ENCODE assay signal across 1 mouse cellular context in the genomic region with DNA sequence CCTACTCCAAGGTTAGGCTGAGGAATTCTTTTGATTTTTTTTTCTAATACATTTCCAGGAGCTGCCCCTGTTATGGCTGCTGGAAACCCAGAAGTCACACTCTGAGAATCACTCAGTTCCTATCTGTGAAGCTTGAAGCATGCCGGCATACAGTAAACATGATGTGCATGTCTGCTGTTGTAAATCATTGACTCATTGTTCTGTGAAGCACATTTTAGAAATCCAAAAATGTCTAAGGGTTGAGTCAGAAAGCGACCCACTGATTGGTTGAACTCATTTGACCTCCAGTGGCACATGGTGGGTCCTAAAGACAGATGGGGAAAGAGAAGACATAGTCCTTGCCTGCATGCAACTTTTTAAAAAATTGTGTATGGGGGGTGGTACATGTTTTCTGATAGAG.
TF ChIP-seq lines count a peak whose summit lies in the region.

No protein-coding gene starts in this region.

TF ChIP-seq in CH12.LX, 34 proteins besides CTCF, POLR2A, EP300 and RAD21 (continued from another document):
- TF ChIP-seq ELF1 (IDR thresholded peaks at IDR 0.05; ENCODE audit: low read depth, low read length) (no peak), JUN (IDR thresholded peaks at IDR 0.05; ENCODE audit: insufficient read depth, low read depth, low read length) (no peak), MAX (IDR thresholded peaks at IDR 0.05; ENCODE audit: low read length) (no peak), BHLHE40 (IDR thresholded peaks at IDR 0.05; ENCODE audit: low read depth, low read length) (peak; percentile 66), TBP (conservative IDR thresholded peaks at IDR 0.05; ENCODE audit: low read depth, low read length) (no peak), JUND (conservative IDR thresholded peaks at IDR 0.05; ENCODE audit: low read depth, low read length) (0 out of 2 replicates have a peak, but pooled peaks have one; percentile 21), GABPA (IDR thresholded peaks at IDR 0.05; ENCODE audit: insufficient replicate concordance, low read depth, low read length) (no peak), USF1 (IDR thresholded peaks at IDR 0.05; ENCODE audit: low read depth, low read length) (no peak), PAX5 (IDR thresholded peaks at IDR 0.05; ENCODE audit: low read length) (no peak), MAFK (IDR thresholded peaks at IDR 0.05; ENCODE audit: insufficient replicate concordance, low read length) (no peak), NRF1 (IDR thresholded peaks at IDR 0.05; ENCODE audit: low read depth, low read length) (no peak), CHD1 (IDR thresholded peaks at IDR 0.05; ENCODE audit: low read depth, low read length) (no peak), KAT2A (IDR thresholded peaks at IDR 0.05; ENCODE audit: insufficient replicate concordance, low read length) (no peak), ZKSCAN1 (IDR thresholded peaks at IDR 0.05; ENCODE audit: borderline replicate concordance, low read depth, low read length) (no peak), UBTF (IDR thresholded peaks at IDR 0.05; ENCODE audit: low read depth, low read length) (no peak), SIN3A (IDR thresholded peaks at IDR 0.05; ENCODE audit: low read length) (no peak), USF2 (conservative IDR thresholded peaks at IDR 0.05; ENCODE audit: low read depth, low read length) (no peak), ZC3H11A (IDR thresholded peaks at IDR 0.05; ENCODE audit: low read depth, low read length) (no peak), MXI1 (IDR thresholded peaks at IDR 0.05; ENCODE audit: low read depth, low read length) (no peak), MYC (IDR thresholded peaks at IDR 0.05; ENCODE audit: low read depth, low read length) (peak; percentile 61; the same call in 1 of the 2 replicates), SMC3 (IDR thresholded peaks at IDR 0.05; ENCODE audit: low read depth, low read length) (no peak), RCOR1 (conservative IDR thresholded peaks at IDR 0.05; ENCODE audit: low read depth, low read length) (no peak), ZMIZ1 (IDR thresholded peaks at IDR 0.05; ENCODE audit: low read depth, low read length) (no peak), CHD2 (IDR thresholded peaks at IDR 0.05; ENCODE audit: low read length) (no peak), MAZ (IDR thresholded peaks at IDR 0.05; ENCODE audit: low read depth, low read length) (no peak)
